Mouse (Mus musculus): ENCODE results near the gene Hyal2.
A peak's percentile ranks its signal among the peaks of the same experiment; 100 is the strongest.

Hyal2 gene

GRCm38 (mm10) chr9:107567702-107568319 lies at the start of gene Hyal2:
Gene Hyal2, plus strand, starts transcription at chr9:107567945.
- no peak for DNase-seq

GRCm38 (mm10) chr9:107520331-107520730 lies 47.4 kb upstream of the Hyal2 start:
- DNase-seq: no peak

- no peak for DNase-seq
These were observed 46.6 kb upstream of the Hyal2 start for GRCm38 (mm10) chr9:107521190-107521589.

- DNase-seq: no peak
These were observed 45.9 kb upstream of the Hyal2 start for GRCm38 (mm10) chr9:107521711-107522399.

GRCm38 (mm10) chr9:107522400-107522711 lies 45.4 kb upstream of the Hyal2 start:
- peak in 1 of 2 experiments; percentile 26 for DNase-seq

- peak; percentile 40 to 69 for DNase-seq
These were observed 41.3 kb upstream of the Hyal2 start for GRCm38 (mm10) chr9:107526198-107527026.

GRCm38 (mm10) chr9:107533791-107534407 lies 33.8 kb upstream of the Hyal2 start, which contains the start of gene Tmem115:
Gene Tmem115, plus strand, starts transcription at chr9:107533945.
- peak; percentile 90 to 93 for DNase-seq

GRCm38 (mm10) chr9:107534408-107535202 lies 33.1 kb upstream of the Hyal2 start:
- DNase-seq: peak; percentile 55 to 62

GRCm38 (mm10) chr9:107538231-107538630 lies 29.5 kb upstream of the Hyal2 start:
- DNase-seq: peak; percentile 38 to 52

GRCm38 (mm10) chr9:107538711-107539110 lies 29.0 kb upstream of the Hyal2 start:
- DNase-seq: no peak

GRCm38 (mm10) chr9:107539940-107540339 lies 27.8 kb upstream of the Hyal2 start:
- no peak for DNase-seq

GRCm38 (mm10) chr9:107540420-107540819 lies 27.3 kb upstream of the Hyal2 start:
- no peak for DNase-seq

- no peak for DNase-seq
These were observed 26.7 kb upstream of the Hyal2 start for GRCm38 (mm10) chr9:107541005-107541404.

GRCm38 (mm10) chr9:107541474-107542351 lies 26.0 kb upstream of the Hyal2 start, which contains the start of the genes Cyb561d2 and Nprl2:
Gene Cyb561d2, minus strand, starts transcription at chr9:107542193.
Gene Nprl2, plus strand, starts transcription at chr9:107542226.
- DNase-seq: peak; percentile 94 to 95

- DNase-seq: no peak
These were observed 25.4 kb upstream of the Hyal2 start for GRCm38 (mm10) chr9:107542352-107542686.

- no peak for DNase-seq
These were observed 25.0 kb upstream of the Hyal2 start for GRCm38 (mm10) chr9:107542721-107543120.

- no peak for DNase-seq
These were observed 24.4 kb upstream of the Hyal2 start for GRCm38 (mm10) chr9:107543299-107543698.

- no peak for DNase-seq
These were observed 23.5 kb upstream of the Hyal2 start for GRCm38 (mm10) chr9:107544196-107544700.

GRCm38 (mm10) chr9:107544729-107545128 lies 23.0 kb upstream of the Hyal2 start:
- no peak for DNase-seq

GRCm38 (mm10) chr9:107545199-107545598 lies 22.5 kb upstream of the Hyal2 start:
- DNase-seq: peak; percentile 18 to 44

GRCm38 (mm10) chr9:107545602-107546001 lies 22.1 kb upstream of the Hyal2 start:
- DNase-seq: peak; percentile 83 to 88

Measured in cerebellum, postnatal 25 days (tissue).